Mouse (Mus musculus) intestine, postnatal 0 days (tissue): ENCODE results near the gene Olfr543. TPM values are rescaled to one million over a fixed set of nuclear protein-coding genes. Genes with fewer than 3 reads are reported as not detected.
"Not testable (repeated sequence)": the region's sequence is repeated elsewhere in the genome, so short reads cannot be mapped to it uniquely, and the experiment has no call there.

Experiments
- ATAC-seq: fragments of 200-750 bp; cut with Nextera tagmentation; 2 replicates; pipeline ENCODE4 v1.8.0; 2017; ENCODE audit warnings: mild to moderate bottlenecking, moderate TSS enrichment, moderate library complexity
- H3K27ac ChIP-seq: fragments of 300-500 bp; sonication (generic); 2 replicates; pipeline ENCODE4 v1.5.1; 2014; ENCODE audit warnings: mild to moderate bottlenecking, low read depth, low read length, moderate library complexity
- H3K27me3 ChIP-seq: fragments of 300-500 bp; sonication (generic); replicated peaks from 2 replicates; pipeline ENCODE4 v1.6.1; 2014; ENCODE audit warnings: low read length, mixed read lengths; ENCODE audit not compliant: control insufficient read depth, insufficient read depth
- H3K36me3 ChIP-seq: fragments of 300-500 bp; sonication (generic); 2 replicates; pipeline ENCODE4 v1.6.1; 2014; ENCODE audit warnings: mild to moderate bottlenecking, moderate library complexity; ENCODE audit not compliant: control insufficient read depth, insufficient read depth
- H3K4me1 ChIP-seq: fragments of 300-500 bp; sonication (generic); replicated peaks from 2 replicates; pipeline ENCODE4 v1.6.1; 2014; ENCODE audit warnings: antibody characterized with exemption, low read length, mixed read lengths; ENCODE audit not compliant: control insufficient read depth, insufficient read depth
- H3K4me2 ChIP-seq: fragments of 300-500 bp; sonication (generic); replicated peaks from 2 replicates; pipeline ENCODE4 v1.6.1; 2014; ENCODE audit warnings: low read depth, mild to moderate bottlenecking, moderate library complexity
- H3K4me3 ChIP-seq: fragments of 300-500 bp; sonication (generic); 2 replicates; pipeline ENCODE4 v1.5.1; 2014; ENCODE audit warnings: low read depth, low read length
- H3K9ac ChIP-seq: fragments of 300-500 bp; sonication (generic); 2 replicates; pipeline ENCODE4 v1.6.1; 2014; ENCODE audit warnings: mild to moderate bottlenecking, low read depth, low read length
- H3K9me3 ChIP-seq: fragments of 300-500 bp; sonication (generic); 2 replicates; pipeline ENCODE4 v1.6.1; 2016; ENCODE audit warnings: mixed run types; ENCODE audit not compliant: control insufficient read depth
- CTCF ChIP-seq: sonication (generic); IDR thresholded peaks from 2 replicates; pipeline ENCODE4 v1.5.1; 2016; ENCODE audit warnings: low read depth, mild to moderate bottlenecking, control low read depth, antibody characterized with exemption, moderate library complexity
- WGBS: fragments of 180-500 bp; shearing (Covaris S2); extraction: QIAGEN DNeasy Blood & Tissue Kit; methylation state at CpG from one replicate; pipeline ENCODE4 v1.1.7; 2014; 5-methylcytosine and 5-hydroxymethylcytosine counted together
- polyA plus RNA-seq: library from polyadenylated mRNA; unstranded; fragments of >200 nt; fragmentation: Nextera tagmentation; extraction: Ambion mirVana; gene quantifications from 2 replicates; pipeline ENCODE4 v1.2.1, GENCODE M21; 2015

Gene Olfr543
- polyA plus RNA-seq, 1 experiment from 2014 or later, result not detected

GRCm38 (mm10) chr7:102494416-102494815 is 12.9 kb upstream of the Olfr543 start:
- H3K36me3 ChIP-seq, H3K27ac ChIP-seq, H3K4me2 ChIP-seq, H3K4me1 ChIP-seq, H3K27me3 ChIP-seq, H3K4me3 ChIP-seq, ATAC-seq, H3K9ac ChIP-seq, H3K9me3 ChIP-seq: not testable (repeated sequence)
- 53% methylated on average over 6 of the region's 7 CpGs for WGBS
- 0 out of 2 replicates have a peak, but pooled peaks have one; percentile 12 for TF ChIP-seq CTCF

DNA sequence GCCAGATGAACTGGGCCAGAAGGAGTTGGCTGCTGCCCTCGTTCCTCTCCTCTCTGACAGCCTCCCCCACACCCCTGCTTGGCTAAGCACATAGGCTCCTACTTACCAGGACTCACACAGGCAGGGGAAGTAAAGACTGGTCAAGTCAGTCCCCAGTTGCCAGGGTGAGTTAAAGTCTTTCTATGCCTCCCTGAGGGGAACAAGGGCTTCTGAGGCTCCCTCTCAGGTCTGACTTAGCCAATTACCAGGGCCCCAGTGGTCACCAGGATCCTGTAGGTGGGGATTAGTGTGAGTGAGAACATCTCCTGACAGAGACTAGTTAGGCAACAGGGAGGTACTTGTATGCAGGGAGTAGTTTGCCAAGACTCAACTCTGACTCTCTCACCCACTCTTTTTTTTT is 6.7 kb upstream of the Olfr543 start, which contains the start of gene Olfr544:
Olfr544 (minus strand) TSS at position 153 of the 400 bp plus-strand sequence.
- ATAC-seq, result no peak
- no peak for TF ChIP-seq CTCF
- Histone ChIP-seq H3K9ac (no peak within 1 kb of the TSS), H3K36me3 (no peaks in the 10 kb centered on the region), H3K4me1 (no peaks in the 10 kb centered on the region; the same call in 1 of the 2 replicates), H3K4me3 (no peak within 1 kb of the TSS), H3K9me3 (no peaks in the 10 kb centered on the region), H3K27ac (no peak within 1 kb of the TSS), H3K4me2 (no peak within 1 kb of the TSS), H3K27me3 (no peaks in the 10 kb centered on the region)
- WGBS, result 44% methylated on average over 1 of the region's 1 CpGs

GRCm38 (mm10) chr7:102486105-102486504 is 4.6 kb upstream of the Olfr543 start:
- no peaks in the 10 kb centered on the region for H3K36me3 ChIP-seq
- H3K4me2 ChIP-seq, result no peak overlapping the region
- H3K27ac ChIP-seq, result no peak overlapping the region
- no peaks in the 10 kb centered on the region for H3K27me3 ChIP-seq
- 46% methylated on average over 1 of the region's 1 CpGs for WGBS
- TF ChIP-seq CTCF, result no peak
- H3K9me3 ChIP-seq, result no peaks in the 10 kb centered on the region
- H3K4me3 ChIP-seq, result no peak overlapping the region
- H3K9ac ChIP-seq, result no peak overlapping the region
- no peaks in the 10 kb centered on the region; the same call in 1 of the 2 replicates for H3K4me1 ChIP-seq
- ATAC-seq, result no peak

DNA sequence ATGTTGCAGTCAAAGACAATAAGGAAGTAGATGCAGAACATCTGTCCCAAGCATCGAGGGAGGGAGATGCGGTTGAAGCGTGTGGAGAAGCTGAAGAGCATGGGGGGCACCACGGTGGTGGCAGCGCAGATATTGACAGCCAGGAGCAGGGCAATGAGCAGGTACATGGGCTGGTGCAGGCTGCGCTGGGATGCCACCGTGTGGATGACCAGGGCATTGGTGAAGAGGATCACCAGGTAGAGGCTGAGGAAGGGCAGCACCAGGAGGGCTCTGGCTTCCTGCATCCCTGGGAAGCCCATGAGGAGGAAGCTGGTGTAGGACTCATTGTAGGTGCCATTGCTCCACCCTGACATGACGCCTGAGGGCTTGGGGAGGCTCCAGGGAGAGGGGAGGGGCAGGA is 3.3 kb upstream of the Olfr543 start:
- TF ChIP-seq CTCF, result 0 out of 2 replicates have a peak, but pooled peaks have one; percentile 17
- not testable (repeated sequence) for H3K4me2 ChIP-seq, H3K36me3 ChIP-seq, H3K9ac ChIP-seq, ATAC-seq, H3K4me3 ChIP-seq, H3K4me1 ChIP-seq, H3K9me3 ChIP-seq, H3K27me3 ChIP-seq, H3K27ac ChIP-seq
- 61% methylated on average over 7 of the region's 8 CpGs for WGBS

- no peak overlapping the region for H3K4me3 ChIP-seq
- no peak overlapping the region for H3K4me2 ChIP-seq
- H3K9me3 ChIP-seq, result no peaks in the 10 kb centered on the region
- TF ChIP-seq CTCF, result no peak
- no peak for ATAC-seq
- no peaks in the 10 kb centered on the region; the same call in 1 of the 2 replicates for H3K4me1 ChIP-seq
- no peak overlapping the region for H3K9ac ChIP-seq
- 62% methylated on average over 2 of the region's 2 CpGs for WGBS
- no peaks in the 10 kb centered on the region for H3K36me3 ChIP-seq
- H3K27me3 ChIP-seq, result no peaks in the 10 kb centered on the region
- H3K27ac ChIP-seq, result no peak overlapping the region
Observed at GRCm38 (mm10) chr7:102483665-102484064, 2.2 kb upstream of the Olfr543 start.

- Histone ChIP-seq H3K4me2 (no peak overlapping the region), H3K4me1 (no peaks in the 10 kb centered on the region), H3K9ac (no peak overlapping the region), H3K27me3 (no peaks in the 10 kb centered on the region), H3K36me3 (no peaks in the 10 kb centered on the region), H3K4me3 (no peak overlapping the region), H3K9me3 (no peaks in the 10 kb centered on the region), H3K27ac (no peak overlapping the region)
- TF ChIP-seq CTCF, result no peak
- 71% methylated on average over 4 of the region's 4 CpGs for WGBS
- ATAC-seq, result no peak
Observed at GRCm38 (mm10) chr7:102480821-102481220, 658 bp downstream of the Olfr543 start.
